Mouse (Mus musculus): ENCODE data around the gene Lrrfip2.

DNA sequence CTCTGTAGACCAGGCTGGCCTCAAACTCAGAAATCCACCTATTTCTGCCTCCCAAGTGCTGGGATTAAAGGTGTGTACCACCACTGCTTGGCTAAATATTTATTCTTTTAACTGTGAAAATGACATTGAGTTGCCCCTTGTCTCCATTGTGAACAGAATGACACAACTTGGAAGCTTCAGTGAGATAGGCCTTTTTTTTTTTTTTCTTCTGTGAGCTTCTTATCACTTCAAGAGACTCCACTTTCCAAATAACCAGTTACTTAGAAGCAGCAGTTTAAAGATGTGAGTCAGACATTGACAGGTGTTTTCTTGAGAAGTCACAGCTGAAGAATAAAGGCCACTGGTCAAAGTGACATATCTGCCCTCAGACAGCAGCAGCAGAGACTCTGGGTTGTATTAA is 82.8 kb downstream of the Lrrfip2 start:
- TF ChIP-seq CTCF (IDR thresholded peaks at IDR 0.05; ENCODE audit: low read depth) (no peak), EP300 (IDR thresholded peaks at IDR 0.05; ENCODE audit: low read depth) (no peak)
